Mouse (Mus musculus): ENCODE measurements around the gene Gm13279.
"Not testable (repeated sequence)": the region's sequence is repeated elsewhere in the genome, so short reads cannot be mapped to it uniquely, and the experiment has no call there.

Gene Gm13279

DNA sequence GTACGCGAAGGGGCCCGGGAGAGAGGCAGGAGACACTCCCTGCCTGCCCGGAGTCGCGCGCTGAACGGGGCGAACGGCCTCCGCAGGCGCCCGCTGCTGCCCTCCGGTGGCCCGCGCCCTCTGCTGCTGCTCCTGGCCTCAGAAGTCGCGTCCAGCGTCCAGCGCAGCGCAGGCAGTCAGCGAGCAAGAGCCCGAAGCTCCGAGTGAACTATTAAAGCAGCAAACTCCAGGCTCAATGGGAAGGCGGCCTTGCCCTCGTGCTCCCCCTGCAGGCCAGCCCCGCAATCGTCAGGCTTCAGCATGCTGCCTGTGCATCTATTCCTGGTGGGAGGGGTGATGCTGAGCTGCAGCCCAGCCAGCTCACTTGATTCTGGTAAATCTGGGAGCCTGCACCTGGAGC is at the start of gene Gm13279:
TSS of gene Gm13279 (plus strand) at position 301 of the 400 bp plus-strand sequence.
- DNase-seq (ENCODE audit: low read depth, low spot score) = not testable (repeated sequence)

DNA sequence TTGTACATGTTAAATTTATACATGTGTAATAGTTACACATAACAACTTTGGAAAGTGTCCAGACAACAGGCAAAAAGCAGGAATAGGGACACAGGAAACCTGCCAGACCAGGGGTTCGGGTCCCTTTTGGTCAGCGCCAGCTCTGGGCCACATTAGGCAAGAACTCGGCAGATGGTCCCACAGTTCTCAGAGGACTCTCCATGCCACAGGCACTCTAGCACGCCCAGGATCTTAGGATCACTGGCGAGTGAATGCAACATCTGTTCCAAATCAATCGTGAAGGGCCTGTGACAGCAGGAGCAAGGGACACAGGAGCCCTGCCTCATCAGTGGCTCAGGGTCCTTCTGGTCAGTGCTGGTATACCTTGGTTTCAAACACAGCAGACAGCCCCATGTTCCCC is 47.3 kb upstream of the Gm13279 start:
- no peak for DNase-seq (ENCODE audit: low read depth, low spot score)

- DNase-seq (ENCODE audit: low read depth, low spot score) = not testable (repeated sequence)
Observed at GRCm38 (mm10) chr4:88754818-88755340, 42.3 kb upstream of the Gm13279 start, which contains the start of gene Gm13271. Gene Gm13271 (plus strand): TSS chr4:88754868.

- not testable (repeated sequence) for DNase-seq (ENCODE audit: low read depth, low spot score)
Observed at GRCm38 (mm10) chr4:88756581-88757513, 40.4 kb upstream of the Gm13279 start.

DNA sequence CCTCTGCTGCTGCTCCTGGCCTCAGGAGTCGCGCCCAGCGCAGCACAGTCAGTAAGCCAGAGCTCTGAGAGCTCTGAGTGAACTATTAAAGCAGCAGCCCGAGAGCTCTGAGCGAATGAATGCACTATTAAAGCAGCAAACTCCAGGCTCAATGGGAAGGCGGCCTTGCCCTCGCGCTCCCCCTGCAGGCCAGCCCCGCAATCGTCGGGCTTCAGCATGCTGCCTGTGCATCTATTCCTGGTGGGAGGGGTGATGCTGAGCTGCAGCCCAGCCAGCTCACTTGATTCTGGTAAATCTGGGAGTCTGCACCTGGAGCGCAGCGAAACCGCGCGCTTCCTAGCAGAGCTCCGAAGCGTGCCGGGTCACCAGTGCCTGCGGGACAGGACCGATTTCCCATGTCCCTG is 39.6 kb upstream of the Gm13279 start:
- not testable (repeated sequence) for DNase-seq (ENCODE audit: low read depth, low spot score)

DNA sequence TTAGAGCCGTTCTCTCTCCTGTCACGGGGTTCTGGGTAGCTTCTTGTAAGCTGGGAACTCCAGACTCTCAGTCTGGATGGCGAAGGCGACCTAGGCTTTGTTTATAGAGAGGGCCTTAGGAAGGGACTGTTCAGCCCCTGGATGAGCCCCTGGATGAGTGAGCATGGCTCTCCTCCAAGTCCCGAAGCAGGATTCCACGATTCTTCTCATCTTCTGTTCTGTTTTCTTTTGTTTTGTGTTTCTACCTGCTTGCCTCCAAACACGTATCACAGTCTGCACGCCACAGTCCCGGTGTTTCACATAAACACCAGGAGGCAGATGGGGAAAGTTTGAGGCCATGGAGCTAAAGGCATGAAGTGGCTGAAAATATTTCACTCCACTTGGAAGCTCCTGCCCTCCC is 38.4 kb upstream of the Gm13279 start:
- DNase-seq (ENCODE audit: low read depth, low spot score) = not testable (repeated sequence)

DNA sequence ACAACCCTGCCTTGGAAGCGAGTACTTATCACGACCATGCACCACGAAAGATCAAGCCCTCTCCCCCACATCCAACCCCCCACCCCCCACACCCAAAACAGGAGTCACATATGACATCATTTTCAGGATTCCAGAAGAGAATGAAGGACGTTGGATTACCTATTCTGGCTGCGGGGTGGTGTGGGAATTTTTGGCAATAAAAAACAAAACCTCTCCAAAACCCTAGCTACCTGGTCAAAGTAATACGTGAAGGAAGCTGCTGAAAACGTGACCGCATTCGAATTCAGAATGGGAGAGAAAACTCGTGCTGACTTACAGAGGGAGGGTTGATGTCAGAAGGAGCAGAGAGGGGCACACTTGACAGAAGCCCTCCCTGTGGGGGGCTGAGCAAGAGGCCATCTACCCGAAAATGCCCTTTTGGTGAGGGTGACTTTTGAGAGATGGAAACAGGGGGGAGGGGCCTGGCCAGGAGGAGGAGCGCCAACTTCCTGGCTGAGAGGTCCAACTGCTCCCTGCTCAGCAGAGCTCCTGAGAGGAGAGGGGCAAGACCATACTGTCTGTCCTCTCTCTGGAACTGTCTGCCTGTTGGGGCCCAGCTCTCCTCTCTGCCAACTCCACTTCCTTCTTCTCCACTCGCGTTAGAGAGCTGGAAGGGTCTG is 37.5 kb upstream of the Gm13279 start, which contains the start of gene Gm13283:
TSS of gene Gm13283 (plus strand) at position 510 of the 659 bp plus-strand sequence.
- not testable (repeated sequence) for DNase-seq (ENCODE audit: low read depth, low spot score)

DNA sequence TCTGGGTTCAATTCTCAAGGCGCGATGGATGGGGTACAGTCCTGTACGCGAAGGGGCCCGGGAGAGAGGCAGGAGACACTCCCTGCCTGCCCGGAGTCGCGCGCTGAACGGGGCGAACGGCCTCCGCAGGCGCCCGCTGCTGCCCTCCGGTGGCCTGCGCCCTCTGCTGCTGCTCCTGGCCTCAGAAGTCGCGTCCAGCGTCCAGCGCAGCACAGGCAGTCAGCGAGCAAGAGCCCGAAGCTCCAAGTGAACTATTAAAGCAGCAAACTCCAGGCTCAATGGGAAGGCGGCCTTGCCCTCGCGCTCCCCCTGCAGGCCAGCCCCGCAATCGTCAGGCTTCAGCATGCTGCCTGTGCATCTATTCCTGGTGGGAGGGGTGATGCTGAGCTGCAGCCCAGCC is 36.8 kb upstream of the Gm13279 start:
- not testable (repeated sequence) for DNase-seq (ENCODE audit: low read depth, low spot score)

DNA sequence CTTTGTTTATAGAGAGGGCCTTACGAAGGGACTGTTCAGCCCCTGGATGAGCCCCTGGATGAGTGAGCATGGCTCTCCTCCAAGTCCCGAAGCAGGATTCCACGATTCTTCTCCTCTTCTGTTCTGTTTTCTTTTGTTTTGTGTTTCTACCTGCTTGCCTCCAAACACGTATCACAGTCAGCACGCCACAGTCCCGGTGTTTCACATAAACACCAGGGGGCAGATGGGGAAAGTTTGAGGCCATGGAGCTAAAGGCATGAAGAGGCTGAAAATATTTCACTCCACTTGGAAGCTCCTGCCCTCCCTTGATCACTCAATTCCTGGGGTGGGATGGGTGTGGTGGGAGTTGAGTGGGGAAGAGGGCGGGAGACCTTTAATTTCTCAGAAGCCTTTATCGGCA is 35.4 kb upstream of the Gm13279 start:
- not testable (repeated sequence) for DNase-seq (ENCODE audit: low read depth, low spot score)

DNA sequence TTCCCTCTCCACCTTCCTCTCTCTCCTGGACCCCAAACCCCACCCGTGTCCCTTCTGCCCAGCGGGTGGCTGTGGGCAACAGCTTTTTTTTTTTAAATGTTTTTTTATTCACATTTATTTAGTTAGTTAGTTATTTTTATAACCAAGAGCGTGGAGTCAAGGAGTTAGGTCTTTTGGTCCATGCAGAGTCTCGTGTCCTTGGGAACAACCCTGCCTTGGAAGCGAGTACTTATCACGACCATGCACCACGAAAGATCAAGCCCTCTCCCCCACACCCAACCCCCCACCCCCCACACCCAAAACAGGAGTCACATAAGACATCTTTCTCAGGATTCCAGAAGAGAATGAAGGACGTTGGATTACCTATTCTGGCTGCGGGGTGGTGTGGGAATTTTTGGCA is 34.9 kb upstream of the Gm13279 start:
- not testable (repeated sequence) for DNase-seq (ENCODE audit: low read depth, low spot score)

GRCm38 (mm10) chr4:88763384-88764018 is 33.7 kb upstream of the Gm13279 start:
- not testable (repeated sequence) for DNase-seq (ENCODE audit: low read depth, low spot score)

DNA sequence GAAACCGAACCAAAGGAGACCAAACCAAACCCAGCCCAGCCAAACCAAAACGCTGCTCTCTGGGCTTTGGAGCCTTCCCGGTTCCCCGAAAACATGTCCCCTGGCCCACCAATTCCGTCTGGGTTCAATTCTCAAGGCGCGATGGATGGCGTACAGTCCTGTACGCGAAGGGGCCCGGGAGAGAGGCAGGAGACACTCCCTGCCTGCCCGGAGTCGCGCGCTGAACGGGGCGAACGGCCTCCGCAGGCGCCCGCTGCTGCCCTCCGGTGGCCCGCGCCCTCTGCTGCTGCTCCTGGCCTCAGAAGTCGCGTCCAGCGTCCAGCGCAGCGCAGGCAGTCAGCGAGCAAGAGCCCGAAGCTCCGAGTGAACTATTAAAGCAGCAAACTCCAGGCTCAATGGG is 23.7 kb upstream of the Gm13279 start, which contains the start of gene Gm13290:
TSS of gene Gm13290 (plus strand) at position 301 of the 400 bp plus-strand sequence.
- not testable (repeated sequence) for DNase-seq (ENCODE audit: low read depth, low spot score)

- not testable (repeated sequence) for DNase-seq (ENCODE audit: low read depth, low spot score)
Observed at GRCm38 (mm10) chr4:88776622-88777021, 20.6 kb upstream of the Gm13279 start, which contains the start of gene Gm13289. Gene Gm13289 (plus strand): TSS chr4:88776922.

DNA sequence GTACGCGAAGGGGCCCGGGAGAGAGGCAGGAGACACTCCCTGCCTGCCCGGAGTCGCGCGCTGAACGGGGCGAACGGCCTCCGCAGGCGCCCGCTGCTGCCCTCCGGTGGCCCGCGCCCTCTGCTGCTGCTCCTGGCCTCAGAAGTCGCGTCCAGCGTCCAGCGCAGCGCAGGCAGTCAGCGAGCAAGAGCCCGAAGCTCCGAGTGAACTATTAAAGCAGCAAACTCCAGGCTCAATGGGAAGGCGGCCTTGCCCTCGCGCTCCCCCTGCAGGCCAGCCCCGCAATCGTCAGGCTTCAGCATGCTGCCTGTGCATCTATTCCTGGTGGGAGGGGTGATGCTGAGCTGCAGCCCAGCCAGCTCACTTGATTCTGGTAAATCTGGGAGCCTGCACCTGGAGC is 17.6 kb upstream of the Gm13279 start, which contains the start of gene Gm13272:
TSS of gene Gm13272 (plus strand) at position 301 of the 400 bp plus-strand sequence.
- not testable (repeated sequence) for DNase-seq (ENCODE audit: low read depth, low spot score)

DNA sequence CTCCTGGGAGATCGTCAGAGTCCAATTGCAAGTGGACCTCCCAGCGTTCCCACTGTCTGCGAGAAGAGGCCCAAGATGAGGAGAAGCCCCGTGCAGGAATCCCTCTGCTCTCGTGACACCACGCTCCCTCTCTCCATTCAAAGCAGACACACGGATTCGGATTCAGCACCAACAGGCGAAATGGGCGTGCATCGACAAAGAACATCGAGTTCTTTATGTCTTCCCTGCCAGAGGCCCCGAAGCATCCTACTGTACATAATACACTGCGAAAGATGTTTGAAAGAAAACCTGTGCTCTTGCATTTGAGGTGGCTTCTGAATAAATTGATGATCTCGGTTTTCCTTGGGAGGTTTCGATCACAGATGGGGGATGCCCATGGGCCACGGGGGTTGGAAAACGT is 16.9 kb upstream of the Gm13279 start:
- not testable (repeated sequence) for DNase-seq (ENCODE audit: low read depth, low spot score)

DNA sequence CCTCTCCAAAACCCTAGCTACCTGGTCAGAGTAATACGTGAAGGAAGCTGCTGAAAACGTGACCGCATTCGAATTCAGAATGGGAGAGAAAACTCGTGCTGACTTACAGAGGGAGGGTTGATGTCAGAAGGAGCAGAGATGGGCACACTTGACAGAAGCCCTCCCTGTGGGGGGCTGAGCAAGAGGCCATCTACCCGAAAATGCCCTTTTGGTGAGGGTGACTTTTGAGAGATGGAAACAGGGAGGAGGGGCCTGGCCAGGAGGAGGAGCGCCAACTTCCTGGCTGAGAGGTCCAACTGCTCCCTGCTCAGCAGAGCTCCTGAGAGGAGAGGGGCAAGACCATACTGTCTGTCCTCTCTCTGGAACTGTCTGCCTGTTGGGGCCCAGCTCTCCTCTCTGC is 15.4 kb upstream of the Gm13279 start, which contains the start of gene Ifnz:
TSS of gene Ifnz (plus strand) at position 301 of the 400 bp plus-strand sequence.
- DNase-seq (ENCODE audit: low read depth, low spot score) = not testable (repeated sequence)

GRCm38 (mm10) chr4:88782335-88782734 is 14.9 kb upstream of the Gm13279 start:
- not testable (repeated sequence) for DNase-seq (ENCODE audit: low read depth, low spot score)

DNA sequence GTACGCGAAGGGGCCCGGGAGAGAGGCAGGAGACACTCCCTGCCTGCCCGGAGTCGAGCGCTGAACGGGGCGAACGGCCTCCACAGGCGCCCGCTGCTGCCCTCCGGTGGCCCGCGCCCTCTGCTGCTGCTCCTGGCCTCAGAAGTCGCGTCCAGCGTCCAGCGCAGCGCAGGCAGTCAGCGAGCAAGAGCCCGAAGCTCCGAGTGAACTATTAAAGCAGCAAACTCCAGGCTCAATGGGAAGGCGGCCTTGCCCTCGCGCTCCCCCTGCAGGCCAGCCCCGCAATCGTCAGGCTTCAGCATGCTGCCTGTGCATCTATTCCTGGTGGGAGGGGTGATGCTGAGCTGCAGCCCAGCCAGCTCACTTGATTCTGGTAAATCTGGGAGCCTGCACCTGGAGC is 11.8 kb upstream of the Gm13279 start, which contains the start of gene Gm13276:
TSS of gene Gm13276 (plus strand) at position 301 of the 400 bp plus-strand sequence.
- DNase-seq (ENCODE audit: low read depth, low spot score) = not testable (repeated sequence)

GRCm38 (mm10) chr4:88788402-88788801 is 8.8 kb upstream of the Gm13279 start, which contains the start of gene Gm13277:
Gene Gm13277 (plus strand): TSS chr4:88788632.
- DNase-seq (ENCODE audit: low read depth, low spot score) = not testable (repeated sequence)

DNA sequence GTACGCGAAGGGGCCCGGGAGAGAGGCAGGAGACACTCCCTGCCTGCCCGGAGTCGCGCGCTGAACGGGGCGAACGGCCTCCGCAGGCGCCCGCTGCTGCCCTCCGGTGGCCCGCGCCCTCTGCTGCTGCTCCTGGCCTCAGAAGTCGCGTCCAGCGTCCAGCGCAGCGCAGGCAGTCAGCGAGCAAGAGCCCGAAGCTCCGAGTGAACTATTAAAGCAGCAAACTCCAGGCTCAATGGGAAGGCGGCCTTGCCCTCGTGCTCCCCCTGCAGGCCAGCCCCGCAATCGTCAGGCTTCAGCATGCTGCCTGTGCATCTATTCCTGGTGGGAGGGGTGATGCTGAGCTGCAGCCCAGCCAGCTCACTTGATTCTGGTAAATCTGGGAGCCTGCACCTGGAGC is 5.9 kb upstream of the Gm13279 start, which contains the start of gene Gm13278:
TSS of gene Gm13278 (plus strand) at position 301 of the 400 bp plus-strand sequence.
- DNase-seq (ENCODE audit: low read depth, low spot score) = not testable (repeated sequence)
